Mouse (Mus musculus) ES-E14 (cell line): ENCODE measurements around the gene Rasgef1c.

Source experiments
- CHD2 ChIP-seq: IDR thresholded peaks from 2 replicates; pipeline ENCODE4 v1.6.1; 2014; ENCODE audit warnings: mild to moderate bottlenecking, low read depth, low read length, inconsistent platforms
- HCFC1 ChIP-seq: IDR thresholded peaks from 2 replicates; pipeline ENCODE4 v1.6.1; 2012; ENCODE audit warnings: low read length, inconsistent platforms, borderline replicate concordance; ENCODE audit not compliant: insufficient read depth
- MAFK ChIP-seq: IDR thresholded peaks from 2 replicates; pipeline ENCODE4 v1.6.1; 2014; ENCODE audit warnings: mild to moderate bottlenecking, low read depth, low read length, inconsistent platforms; ENCODE audit not compliant: insufficient read depth
- ZC3H11A ChIP-seq: IDR thresholded peaks from 2 replicates; pipeline ENCODE4 v1.6.1; 2012; ENCODE audit warnings: low read depth, mild to moderate bottlenecking, inconsistent platforms, low read length, borderline replicate concordance

DNA sequence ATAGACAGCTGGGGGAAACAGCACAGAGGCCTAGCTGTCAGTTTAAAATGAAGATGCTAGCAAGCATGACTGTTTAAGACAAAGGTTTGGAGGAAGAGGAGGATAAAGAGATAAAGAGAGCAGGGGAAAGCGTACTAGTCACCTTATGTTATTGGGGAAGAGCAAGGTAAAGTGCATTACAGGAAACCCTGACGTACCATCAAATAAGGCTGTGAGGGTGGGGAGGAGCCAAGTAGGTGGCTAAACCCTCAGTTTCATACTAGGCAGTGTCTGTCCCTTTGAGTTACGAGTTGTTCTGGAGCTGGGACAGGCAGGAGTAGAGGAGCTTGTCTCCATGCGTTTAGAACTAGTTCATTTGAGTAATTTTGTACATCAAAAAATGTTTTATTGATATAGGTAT is 40.5 kb upstream of the Rasgef1c start:
- TF ChIP-seq HCFC1: no peak
- no peak for TF ChIP-seq MAFK
- no peak for TF ChIP-seq CHD2
- no peak for TF ChIP-seq ZC3H11A
